Comparison of ENCODE assay signal across 9 mouse cellular contexts in genomic region chr10:128637011-128637410, GRCm38 (mm10). TPM values are rescaled to one million over a fixed set of nuclear protein-coding genes. Genes with fewer than 3 reads are reported as not detected.
DNase-seq lines count a peak whose midpoint lies in the region; ATAC-seq lines count a peak whose summit lies in the region.
"Had no signal": no experiment of that assay in that cellular context is flagged by ENCODE, and none has a peak within 500 bp of the region (broad histone marks: within the 10 kb centered on the region; RNA-seq: fewer than 3 reads in every experiment).

No protein-coding gene starts in this region.

- peak overlapping the region; percentile 25; the same call in 1 of the 2 replicates for H3K9ac ChIP-seq in kidney, embryonic 16.5 days (replicated peaks; ENCODE audit: low read length)
- H3K9ac ChIP-seq in liver, embryonic 13.5 days: peak overlapping the region; percentile 26; the same call in 1 of the 2 replicates

- H3K27ac ChIP-seq in kidney, embryonic 16.5 days (ENCODE audit: low read length): no peak overlapping the region
- H3K27ac ChIP-seq in liver, embryonic 13.5 days: no peak overlapping the region

- H3K4me2 ChIP-seq in kidney, embryonic 16.5 days (replicated peaks; ENCODE audit: low read depth, low read length): peak overlapping the region; percentile 36; the same call in 1 of the 2 replicates
- H3K4me2 ChIP-seq in liver, embryonic 13.5 days: peak overlapping the region; percentile 19

- H3K36me3 ChIP-seq in kidney, embryonic 16.5 days (ENCODE audit: insufficient read depth, low read length): 0 out of 2 replicates have a peak, but pooled peaks cover 6% of the 10 kb centered on the region
- no peaks in the 10 kb centered on the region for H3K36me3 ChIP-seq in liver, embryonic 13.5 days
- H3K36me3 ChIP-seq in splenic B cell, adult 2 months (ENCODE audit: control insufficient read depth, insufficient read depth, low read length, poor library complexity, severe bottlenecking): no peaks in the 10 kb centered on the region

- H3K4me1 ChIP-seq in kidney, embryonic 16.5 days (ENCODE audit: insufficient read depth, low read length): 0 out of 2 replicates have a peak, but pooled peaks cover 3% of the 10 kb centered on the region
- peaks cover 37% of the 10 kb centered on the region for H3K4me1 ChIP-seq in liver, embryonic 13.5 days (replicated peaks)

- no peak for ATAC-seq in kidney, embryonic 16.5 days (ENCODE audit: low FRiP score, low TSS enrichment)
- no peak for ATAC-seq in liver, embryonic 13.5 days (ENCODE audit: low read depth)

- DNase-seq in kidney, adult 9 months: no peak
- DNase-seq in embryo, embryonic 10.5 days (ENCODE audit: low spot score): peak; percentile 59
- no peak for DNase-seq in liver, embryonic 13.5 days
- DNase-seq in splenic B cell, adult 2 months (ENCODE audit: low read depth, low spot score): peak; percentile 39
- DNase-seq in left cerebral cortex, adult 8-10 months (ENCODE audit: low spot score in 2 of 2): no peak
- no peak for DNase-seq in cerebellum, adult 11 months
- no peak for DNase-seq in cerebellum, adult 9-11 months

- no peaks in the 10 kb centered on the region for H3K9me3 ChIP-seq in kidney, embryonic 16.5 days (ENCODE audit: low read length)
- no peaks in the 10 kb centered on the region for H3K9me3 ChIP-seq in liver, embryonic 13.5 days (replicated peaks)

- H3K4me3 ChIP-seq in kidney, embryonic 16.5 days (ENCODE audit: low read length): no peak overlapping the region
- H3K4me3 ChIP-seq in liver, embryonic 13.5 days (replicated peaks): no peak overlapping the region
- H3K4me3 ChIP-seq: erythroblast, embryonic 14.5 days had no signal

- H3K27me3 ChIP-seq in kidney, embryonic 16.5 days (ENCODE audit: insufficient read depth, low read length): no peaks in the 10 kb centered on the region
- peaks cover 65% of the 10 kb centered on the region for H3K27me3 ChIP-seq in liver, embryonic 13.5 days
- H3K27me3 ChIP-seq in splenic B cell, adult 2 months (ENCODE audit: control insufficient read depth, insufficient read depth, low read length, poor library complexity, severe bottlenecking): no peaks in the 10 kb centered on the region

- 26% methylated on average over 11 of the region's 11 CpGs for WGBS in kidney, embryonic 16.5 days
- 10% methylated on average over 11 of the region's 11 CpGs for WGBS in liver, embryonic 13.5 days (ENCODE audit: insufficient replicate concordance)

RNA-seq across cellular contexts. Expression of gene Ikzf4, which starts 8.8 kb away (rescaled TPM):
- 1.4 and 2.0 TPM in 2 replicates for polyA plus RNA-seq in kidney, embryonic 16.5 days (2015; fragmentation: Nextera tagmentation; extraction: Ambion mirVana)
- polyA plus RNA-seq in liver, embryonic 13.5 days (2015; fragmentation: Nextera tagmentation; extraction: Ambion mirVana): 0.12 and 0.21 TPM in 2 replicates
- 10 to 100 TPM; 12.0 to 15.9 (median 13.8) TPM for total RNA-seq in left cerebral cortex, adult 8-10 months (2022)

RNA-seq across cellular contexts. Expression of gene Rps26, which starts 10.5 kb away (rescaled TPM):
- polyA plus RNA-seq in kidney, embryonic 16.5 days (2015; fragmentation: Nextera tagmentation; extraction: Ambion mirVana): 628 and 640 TPM in 2 replicates
- polyA plus RNA-seq in liver, embryonic 13.5 days (2015; fragmentation: Nextera tagmentation; extraction: Ambion mirVana): 486 and 551 TPM in 2 replicates
- 100 to 1,000 TPM; 129 to 288 (median 207) TPM for total RNA-seq in left cerebral cortex, adult 8-10 months (2022)

RNA-seq across cellular contexts. Expression of gene Suox, which starts 36.9 kb away (rescaled TPM):
- polyA plus RNA-seq in kidney, embryonic 16.5 days (2015; fragmentation: Nextera tagmentation; extraction: Ambion mirVana): 15.9 and 16.3 TPM in 2 replicates
- 10.7 and 13.9 TPM in 2 replicates for polyA plus RNA-seq in liver, embryonic 13.5 days (2015; fragmentation: Nextera tagmentation; extraction: Ambion mirVana)
- total RNA-seq in left cerebral cortex, adult 8-10 months (2022): 10 to 100 TPM; 12.7 to 14.6 (median 14.0) TPM

RNA-seq across cellular contexts. Expression of gene Erbb3, which starts 47.6 kb away (rescaled TPM):
- polyA plus RNA-seq in kidney, embryonic 16.5 days (2015; fragmentation: Nextera tagmentation; extraction: Ambion mirVana): 11.5 and 12.8 TPM in 2 replicates
- 1.2 and 1.9 TPM in 2 replicates for polyA plus RNA-seq in liver, embryonic 13.5 days (2015; fragmentation: Nextera tagmentation; extraction: Ambion mirVana)
- 1 to 10 TPM; 7.8 to 8.3 (median 8.2) TPM for total RNA-seq in left cerebral cortex, adult 8-10 months (2022)

RNA-seq across cellular contexts. Expression of gene Rab5b, which starts 59.1 kb away (rescaled TPM):
- 84.4 and 86.0 TPM in 2 replicates for polyA plus RNA-seq in kidney, embryonic 16.5 days (2015; fragmentation: Nextera tagmentation; extraction: Ambion mirVana)
- 24.5 and 31.4 TPM in 2 replicates for polyA plus RNA-seq in liver, embryonic 13.5 days (2015; fragmentation: Nextera tagmentation; extraction: Ambion mirVana)
- total RNA-seq in left cerebral cortex, adult 8-10 months (2022): 100 to 1,000 TPM; 131 to 143 (median 135) TPM

Comparison
In these comparisons a context has a peak if more than half of its experiments do, and no peak if none do; other contexts are left out.
1. DNase-seq: peak in embryo, embryonic 10.5 days (single experiment) and splenic B cell, adult 2 months (single experiment); none in kidney, adult 9 months (single experiment), liver, embryonic 13.5 days (single experiment), left cerebral cortex, adult 8-10 months (0 of 2), cerebellum, adult 11 months (single experiment) and cerebellum, adult 9-11 months (single experiment).